Mouse (Mus musculus) liver, adult 2 months (tissue): Measurements from ENCODE around the gene Nod1.

ENCODE experiments used
- CTCF ChIP-seq: fragments of 200-500 bp; IDR thresholded peaks from 2 replicates; pipeline ENCODE4 v1.5.1; 2011; ENCODE audit warnings: low read depth, low read length, control low read depth
- POLR2A ChIP-seq: fragments of 200-500 bp; IDR thresholded peaks from 2 replicates; pipeline ENCODE4 v1.6.1; 2011; ENCODE audit warnings: low read length, control low read depth; ENCODE audit not compliant: insufficient read depth; ENCODE audit errors: extremely low read depth

DNA sequence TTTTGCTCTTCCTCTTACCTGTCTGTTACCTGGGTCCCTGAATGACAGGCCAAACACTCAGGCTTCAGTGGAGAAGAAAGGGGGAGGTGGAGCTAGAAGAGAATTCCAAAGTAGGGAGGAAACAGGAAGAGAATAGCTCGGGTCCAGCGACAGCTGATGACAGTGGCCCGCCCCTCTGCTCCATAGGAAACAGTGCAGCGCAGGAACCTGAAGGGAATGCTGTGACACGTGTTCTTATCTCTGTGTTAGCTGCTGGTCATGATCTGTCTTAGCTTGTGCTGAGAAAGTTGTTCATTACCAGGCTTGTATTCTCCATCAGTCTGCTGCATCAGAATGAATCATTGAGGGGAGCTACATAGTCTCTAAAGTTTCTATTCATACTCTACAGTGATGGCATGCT is 95.6 kb downstream of the Nod1 start:
- no peak for TF ChIP-seq CTCF
- no peak for TF ChIP-seq POLR2A
